Mouse (Mus musculus): ENCODE data around the gene Mdga1. TPM values are rescaled to one million over a fixed set of nuclear protein-coding genes. Genes with fewer than 3 reads are reported as not detected.

Mdga1 gene
- polyA plus RNA-seq, 1 experiment from 2014 or later = 17.7 TPM

GRCm38 (mm10) chr17:29902406-29903155 lies 67.3 kb downstream of the Mdga1 start:
- in situ Hi-C loops (cut with MboI; ENCODE audit: low pct_unique_long_range_greater_than_20kb) = no loop called here
- no peak for ATAC-seq

GRCm38 (mm10) chr17:29900289-29900688 lies 69.6 kb downstream of the Mdga1 start:
- TF ChIP-seq CTCF (IDR thresholded peaks at IDR 0.05) = no peak
- in situ Hi-C loops (cut with MboI; ENCODE audit: low pct_unique_long_range_greater_than_20kb) = no loop called here
- H3K27me3 ChIP-seq = no peaks in the 10 kb centered on the region
- ATAC-seq (no peak), DNase-seq (ENCODE audit: low read depth, low spot score) (no peak)
- POLR2A ChIA-PET = interaction anchor here (1.6 kb wide), 1 partner anchor 153 kb away, joined by 3 read pairs; no protein-coding TSS in a partner anchor
- CTCF ChIA-PET = no interaction called here

More at GRCm38 (mm10) chr17:29902406-29903155, 67.3 kb downstream of the Mdga1 start:
- ChIA-PET CTCF (no interaction called here), POLR2A (no interaction called here)
- DNase-seq (ENCODE audit: low read depth, low spot score) = no peak
- TF ChIP-seq CTCF (IDR thresholded peaks at IDR 0.05) = no peak
- H3K27me3 ChIP-seq = no peaks in the 10 kb centered on the region

- DNase-seq (ENCODE audit: low read depth, low spot score) (no peak), ATAC-seq (peak; percentile 58)
- TF ChIP-seq CTCF (IDR thresholded peaks at IDR 0.05) = no peak
- POLR2A ChIA-PET = interaction anchor here (0.6 kb wide), 1 partner anchor 644 kb away, joined by 6 read pairs; no protein-coding TSS in a partner anchor
- CTCF ChIA-PET = interaction anchor here (1.1 kb wide), 1 partner anchor 12 kb away, joined by 4 read pairs; no protein-coding TSS in a partner anchor
- in situ Hi-C loops (cut with MboI; ENCODE audit: low pct_unique_long_range_greater_than_20kb) = loop anchor here (10.0 kb wide), 1 partner anchor 78 kb away; the partner anchor contains the start of gene Mdga1
- no peaks in the 10 kb centered on the region for H3K27me3 ChIP-seq
Measured at GRCm38 (mm10) chr17:29896181-29897054, 73.5 kb downstream of the Mdga1 start.

- in situ Hi-C loops (cut with MboI; ENCODE audit: low pct_unique_long_range_greater_than_20kb) = loop anchor here (10.0 kb wide), 1 partner anchor 79 kb away; the partner anchor contains the start of gene Mdga1
- TF ChIP-seq CTCF (IDR thresholded peaks at IDR 0.05) = no peak
- CTCF ChIA-PET = interaction anchor here (1.1 kb wide), 1 partner anchor 13 kb away, joined by 4 read pairs; no protein-coding TSS in a partner anchor
- DNase-seq (ENCODE audit: low read depth, low spot score) = no peak
- no peak for ATAC-seq
- POLR2A ChIA-PET = interaction anchor here (0.6 kb wide), 2 partner anchors 13 to 644 kb away, joined by 3 to 6 read pairs; no protein-coding TSS in a partner anchor
- H3K27me3 ChIP-seq = no peaks in the 10 kb centered on the region
Measured at GRCm38 (mm10) chr17:29895566-29895965, 74.3 kb downstream of the Mdga1 start.

GRCm38 (mm10) chr17:29894965-29895364 lies 74.9 kb downstream of the Mdga1 start:
- no peaks in the 10 kb centered on the region for H3K27me3 ChIP-seq
- no peak for DNase-seq (ENCODE audit: low read depth, low spot score)
- TF ChIP-seq CTCF (IDR thresholded peaks at IDR 0.05) = no peak
- ATAC-seq = no peak
- in situ Hi-C loops (cut with MboI; ENCODE audit: low pct_unique_long_range_greater_than_20kb) = loop anchor here (5.0 to 10.0 kb wide), 2 partner anchors 80 to 207 kb away; partner anchors contain the start of gene Mdga1
- ChIA-PET POLR2A (no interaction called here), CTCF (no interaction called here)

- no peak for TF ChIP-seq CTCF (IDR thresholded peaks at IDR 0.05)
- ATAC-seq (no peak), DNase-seq (ENCODE audit: low read depth, low spot score) (no peak)
- no peaks in the 10 kb centered on the region for H3K27me3 ChIP-seq
- in situ Hi-C loops (cut with MboI; ENCODE audit: low pct_unique_long_range_greater_than_20kb) = loop anchor here (5.0 to 10.0 kb wide), 2 partner anchors 84 to 212 kb away; partner anchors contain the start of gene Mdga1
- ChIA-PET CTCF (interaction anchor here (0.9 to 1.3 kb wide), 2 partner anchors 133 to 255 kb away, joined by 3 to 4 read pairs; no protein-coding TSS in a partner anchor), POLR2A (interaction anchor here (0.6 kb wide), 1 partner anchor 85 kb away, joined by 4 read pairs; no protein-coding TSS in a partner anchor)
Measured at GRCm38 (mm10) chr17:29890451-29891110, 79.3 kb downstream of the Mdga1 start.

- DNase-seq (ENCODE audit: low read depth, low spot score) = no peak
- CTCF ChIA-PET = no interaction called here
- ATAC-seq = no peak
- TF ChIP-seq CTCF (IDR thresholded peaks at IDR 0.05) = no peak
- POLR2A ChIA-PET = interaction anchor here (0.6 to 1.2 kb wide), 2 partner anchors 17 to 86 kb away, joined by 3 to 4 read pairs; no protein-coding TSS in a partner anchor
- in situ Hi-C loops (cut with MboI; ENCODE audit: low pct_unique_long_range_greater_than_20kb) = loop anchor here (10.0 kb wide), 3 partner anchors 124 to 284 kb away; no protein-coding TSS in a partner anchor
- H3K27me3 ChIP-seq = no peaks in the 10 kb centered on the region
Measured at GRCm38 (mm10) chr17:29888981-29889980, 80.6 kb downstream of the Mdga1 start.

GRCm38 (mm10) chr17:29887881-29888826 lies 81.7 kb downstream of the Mdga1 start:
- DNase-seq (ENCODE audit: low read depth, low spot score) (no peak), ATAC-seq (peak; percentile 29)
- no peaks in the 10 kb centered on the region for H3K27me3 ChIP-seq
- no peak for TF ChIP-seq CTCF (IDR thresholded peaks at IDR 0.05)
- CTCF ChIA-PET = interaction anchor here (1.0 kb wide), 1 partner anchor 29 kb away, joined by 3 read pairs; no protein-coding TSS in a partner anchor
- POLR2A ChIA-PET = interaction anchor here (1.2 kb wide), 1 partner anchor 18 kb away, joined by 3 read pairs; no protein-coding TSS in a partner anchor
- in situ Hi-C loops (cut with MboI; ENCODE audit: low pct_unique_long_range_greater_than_20kb) = loop anchor here (10.0 kb wide), 3 partner anchors 123 to 283 kb away; no protein-coding TSS in a partner anchor

Measured in Patski (cell line).